Mouse (Mus musculus) testis, adult 2 months (tissue): ENCODE measurements around the gene Ccdc81.

Experiments used
- CTCF ChIP-seq: fragments of 200-500 bp; IDR thresholded peaks from 2 replicates; pipeline ENCODE4 v1.5.1; 2012; ENCODE audit warnings: low read depth, mild to moderate bottlenecking, inconsistent platforms, low read length, moderate library complexity; ENCODE audit not compliant: control insufficient read depth, insufficient read depth, insufficient replicate concordance
- POLR2A ChIP-seq: fragments of 200-500 bp; IDR thresholded peaks from 2 replicates; pipeline ENCODE4 v1.6.1; 2012; ENCODE audit warnings: low read depth, mild to moderate bottlenecking, inconsistent platforms, low read length, moderate library complexity; ENCODE audit not compliant: control insufficient read depth

GRCm38 (mm10) chr7:89867221-89867620 lies 36.2 kb downstream of the Ccdc81 start:
- TF ChIP-seq POLR2A: no peak
- no peak for TF ChIP-seq CTCF
